Mouse (Mus musculus) limb, embryonic 14.5 days (tissue): ENCODE data around the gene Prlh. TPM values are rescaled to one million over a fixed set of nuclear protein-coding genes. Genes with fewer than 3 reads are reported as not detected.

Source experiments
- ATAC-seq: fragments of 200-750 bp; cut with Nextera tagmentation; 2 replicates; pipeline ENCODE4 v1.8.0; 2017; ENCODE audit warnings: low read depth, moderate number of reproducible peaks, moderate TSS enrichment; ENCODE audit not compliant: low FRiP score
- DNase-seq: peaks from one replicate; pipeline ENCODE4 v3.0.0-alpha.2; 2015; ENCODE audit warnings: low spot score
- H3K27ac ChIP-seq: fragments of 300-500 bp; sonication (generic); replicated peaks from 2 replicates; pipeline ENCODE4 v1.5.1; 2014; ENCODE audit warnings: low read depth, mild to moderate bottlenecking, low read length, moderate library complexity, mixed read lengths
- H3K27me3 ChIP-seq: fragments of 300-500 bp; sonication (generic); 2 replicates; pipeline ENCODE4 v1.6.1; 2014; ENCODE audit warnings: low read length, mixed read lengths; ENCODE audit not compliant: control insufficient read depth, insufficient read depth
- H3K36me3 ChIP-seq: fragments of 300-500 bp; sonication (generic); 2 replicates; pipeline ENCODE4 v1.6.1; 2014; ENCODE audit warnings: mild to moderate bottlenecking, low read length, moderate library complexity, mixed read lengths; ENCODE audit not compliant: control insufficient read depth, insufficient read depth
- H3K4me1 ChIP-seq: fragments of 300-500 bp; sonication (generic); 2 replicates; pipeline ENCODE4 v1.6.1; 2014; ENCODE audit warnings: antibody characterized with exemption, low read length, mixed read lengths; ENCODE audit not compliant: control insufficient read depth, insufficient read depth
- H3K4me2 ChIP-seq: fragments of 300-500 bp; sonication (generic); replicated peaks from 2 replicates; pipeline ENCODE4 v1.6.1; 2014; ENCODE audit warnings: low read depth, mild to moderate bottlenecking, low read length, moderate library complexity; ENCODE audit not compliant: severe bottlenecking
- H3K4me3 ChIP-seq: fragments of 300-500 bp; sonication (generic); replicated peaks from 2 replicates; pipeline ENCODE4 v1.5.1; 2014; ENCODE audit warnings: low read length
- H3K9ac ChIP-seq: fragments of 300-500 bp; sonication (generic); 2 replicates; pipeline ENCODE4 v1.6.1; 2014; ENCODE audit warnings: mild to moderate bottlenecking, low read depth, low read length, moderate library complexity; ENCODE audit not compliant: severe bottlenecking
- H3K9me3 ChIP-seq: fragments of 300-500 bp; sonication (generic); 2 replicates; pipeline ENCODE4 v1.6.1; 2016; ENCODE audit warnings: low read length; ENCODE audit not compliant: control insufficient read depth
- POLR2A ChIP-seq: fragments of 200-500 bp; IDR thresholded peaks from 2 replicates; pipeline ENCODE4 v1.8.0; 2012; ENCODE audit warnings: inconsistent platforms, mild to moderate bottlenecking, moderate library complexity, borderline replicate concordance; ENCODE audit not compliant: insufficient read depth, insufficient read length; ENCODE audit errors: extremely low read depth
- WGBS: fragments of 180-500 bp; shearing (Covaris S2); extraction: QIAGEN DNeasy Blood & Tissue Kit; methylation state at CpG from one replicate; pipeline ENCODE4 v1.1.7; 2014; 5-methylcytosine and 5-hydroxymethylcytosine counted together
- polyA plus RNA-seq, 2 experiments: library from polyadenylated mRNA; depleted of rRNA in 1 of 2; stranded (reverse) in 1 of 2; unstranded in 1 of 2; fragments of >200 nt; fragmentation: Nextera tagmentation in 1 of 2; extraction: Ambion mirVana in 1 of 2; gene quantifications; 2 replicates each; pipeline versions ENCODE4 v1.2.1 to v1.2.3; 2012 to 2014

Prlh gene
- polyA plus RNA-seq, 2 experiments: not detected

DNA sequence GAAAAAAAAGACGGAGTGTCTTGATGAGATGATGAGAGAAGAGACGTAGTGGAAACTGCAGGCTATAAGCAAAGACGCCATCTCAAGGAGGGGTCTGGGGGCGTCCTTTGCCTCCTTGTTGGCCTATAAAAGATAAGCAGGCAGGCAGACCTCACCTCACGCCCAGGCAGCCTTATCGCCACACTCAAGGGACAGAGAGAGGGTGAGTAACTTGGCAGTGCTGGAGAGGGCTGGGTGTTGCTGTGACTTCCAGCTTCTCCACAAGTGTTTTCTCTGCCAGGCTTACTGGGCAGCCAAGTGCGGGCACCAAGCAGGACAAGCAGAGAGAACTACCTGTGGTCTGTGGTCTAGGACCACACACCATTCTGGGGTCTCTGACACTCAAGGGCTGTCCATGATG lies 1.2 kb upstream of the Prlh start:
- no peak overlapping the region for H3K27ac ChIP-seq
- no peak for TF ChIP-seq POLR2A
- no peaks in the 10 kb centered on the region for H3K4me1 ChIP-seq
- 71% methylated on average over 7 of the region's 7 CpGs for WGBS
- H3K9ac ChIP-seq: no peak overlapping the region
- H3K36me3 ChIP-seq: no peaks in the 10 kb centered on the region
- ATAC-seq: no peak
- H3K4me3 ChIP-seq: no peak overlapping the region
- no peaks in the 10 kb centered on the region for H3K27me3 ChIP-seq
- H3K9me3 ChIP-seq: no peaks in the 10 kb centered on the region
- H3K4me2 ChIP-seq: no peak overlapping the region
- no peak for DNase-seq

DNA sequence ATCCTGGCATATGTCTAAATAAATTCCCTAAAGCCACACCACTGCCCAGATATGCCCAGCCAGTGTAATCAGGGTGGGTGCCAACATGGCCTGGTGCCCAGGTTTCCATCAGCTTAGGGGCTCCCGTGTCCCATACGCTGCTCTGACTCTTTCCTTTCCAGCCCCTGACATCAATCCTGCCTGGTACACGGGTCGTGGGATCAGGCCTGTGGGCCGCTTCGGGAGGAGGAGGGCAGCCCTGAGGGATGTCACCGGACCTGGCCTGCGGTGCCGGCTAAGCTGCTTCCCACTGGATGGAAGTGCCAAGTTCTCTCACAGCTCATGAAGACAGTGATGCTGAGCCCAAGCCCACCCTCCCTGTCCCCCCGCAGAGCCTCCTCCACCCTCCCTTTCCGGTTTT lies 780 bp downstream of the Prlh start:
- Histone ChIP-seq H3K9me3 (no peaks in the 10 kb centered on the region), H3K27ac (no peak overlapping the region), H3K4me2 (no peak overlapping the region), H3K27me3 (no peaks in the 10 kb centered on the region), H3K4me1 (no peaks in the 10 kb centered on the region), H3K4me3 (no peak overlapping the region), H3K36me3 (no peaks in the 10 kb centered on the region), H3K9ac (no peak overlapping the region)
- 51% methylated on average over 11 of the region's 11 CpGs for WGBS
- DNase-seq (no peak), ATAC-seq (no peak)
- TF ChIP-seq POLR2A: no peak

DNA sequence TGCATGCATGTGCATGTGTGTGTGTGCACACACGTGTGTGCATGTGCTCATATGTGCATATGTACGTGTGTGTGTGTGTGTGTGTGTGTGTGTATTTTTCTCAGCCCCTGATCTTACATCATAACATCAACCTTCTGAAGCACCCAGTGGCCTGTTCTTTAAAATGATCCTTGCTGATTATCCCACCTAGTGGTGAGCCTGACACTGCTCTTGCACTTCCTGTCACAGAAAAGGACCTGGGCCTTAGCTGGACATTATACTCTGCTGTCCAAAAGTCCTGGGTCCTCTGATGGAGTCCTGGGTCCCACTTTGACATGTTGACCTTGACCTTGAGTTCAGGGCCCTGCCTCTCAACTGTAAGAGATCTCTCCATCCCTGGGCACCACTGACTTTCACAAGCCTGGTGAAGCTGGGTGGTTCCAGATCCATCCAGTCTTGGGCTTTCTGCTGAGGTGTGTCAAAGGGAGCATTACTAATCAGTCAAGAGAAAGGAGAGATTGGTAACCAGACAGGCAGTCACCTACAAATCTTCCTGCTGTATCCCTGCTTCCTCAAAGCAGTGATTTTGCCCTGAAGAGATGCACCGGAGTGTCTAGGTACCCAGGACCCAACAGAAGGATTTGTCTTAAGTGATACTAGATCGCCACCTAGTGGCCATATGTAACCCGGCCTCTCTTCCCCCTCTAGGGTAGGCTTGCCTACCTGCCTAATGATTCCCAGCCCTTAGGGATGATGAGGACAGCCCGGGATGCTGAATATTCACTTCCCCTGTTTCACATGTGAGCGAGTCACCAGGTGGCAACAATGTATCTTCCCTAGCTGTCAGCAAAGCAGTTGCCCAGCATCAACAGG lies 3.6 kb downstream of the Prlh start:
- Histone ChIP-seq H3K9me3 (no peaks in the 10 kb centered on the region), H3K4me2 (no peak overlapping the region), H3K27ac (no peak overlapping the region), H3K4me1 (no peaks in the 10 kb centered on the region), H3K27me3 (no peaks in the 10 kb centered on the region), H3K36me3 (no peaks in the 10 kb centered on the region), H3K4me3 (no peak overlapping the region), H3K9ac (no peak overlapping the region)
- ATAC-seq: peak; percentile 82; the same call in 1 of the 2 replicates
- WGBS: 20% methylated on average over 6 of the region's 7 CpGs
- TF ChIP-seq POLR2A: no peak
- peak; percentile 82 for DNase-seq

DNA sequence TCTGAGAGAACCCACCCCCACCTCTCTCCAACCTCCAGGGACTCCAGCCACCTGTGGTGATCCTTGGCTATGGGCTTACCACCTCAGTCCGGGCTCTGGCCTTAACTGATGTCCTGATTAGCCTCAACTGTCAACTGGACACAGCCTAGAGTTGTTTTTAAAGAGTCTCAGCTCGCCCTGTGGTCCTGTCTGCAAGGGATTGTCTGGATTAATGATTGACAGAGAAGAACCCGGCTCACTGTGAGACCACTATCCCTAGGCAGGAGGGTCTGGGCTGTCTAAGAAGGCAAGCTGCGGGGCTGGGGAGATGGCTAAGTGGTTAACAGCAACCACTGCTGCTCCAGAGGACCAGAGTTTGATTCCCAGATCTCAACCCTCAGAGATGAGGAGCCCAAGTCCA lies 9.6 kb downstream of the Prlh start:
- DNase-seq: no peak
- Histone ChIP-seq H3K9ac (no peak overlapping the region), H3K36me3 (no peaks in the 10 kb centered on the region), H3K27me3 (no peaks in the 10 kb centered on the region), H3K9me3 (no peaks in the 10 kb centered on the region), H3K4me1 (no peaks in the 10 kb centered on the region; the same call in 1 of the 2 replicates), H3K4me2 (no peak overlapping the region), H3K4me3 (no peak overlapping the region), H3K27ac (no peak overlapping the region)
- no peak for ATAC-seq
- 53% methylated on average over 4 of the region's 4 CpGs for WGBS
- TF ChIP-seq POLR2A: no peak

DNA sequence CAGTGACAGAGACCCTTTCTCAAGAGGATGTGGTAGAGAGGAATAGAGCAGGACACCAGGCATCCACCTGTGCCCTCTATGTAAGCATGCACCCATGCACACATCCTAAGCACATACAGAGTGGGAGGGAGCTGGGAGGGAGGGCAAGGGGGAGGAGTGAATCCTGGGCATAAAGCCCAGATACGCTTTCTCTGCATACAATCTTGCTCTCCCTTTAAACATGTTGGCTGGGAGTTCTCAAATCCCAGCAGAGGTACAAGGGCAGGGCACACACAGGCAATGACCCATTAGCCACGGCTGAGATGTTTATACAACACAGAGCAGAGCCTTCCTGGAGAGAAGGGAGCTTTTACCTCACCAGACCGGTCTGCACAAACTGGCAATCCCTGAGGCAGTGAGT lies 10.1 kb downstream of the Prlh start:
- TF ChIP-seq POLR2A: no peak
- no peaks in the 10 kb centered on the region for H3K27me3 ChIP-seq
- H3K36me3 ChIP-seq: no peaks in the 10 kb centered on the region
- no peaks in the 10 kb centered on the region; the same call in 1 of the 2 replicates for H3K4me1 ChIP-seq
- ATAC-seq (no peak), DNase-seq (peak; percentile 47)
- 12% methylated on average over 3 of the region's 3 CpGs for WGBS
- H3K9ac ChIP-seq: no peak overlapping the region
- H3K27ac ChIP-seq: no peak overlapping the region
- H3K4me2 ChIP-seq: no peak overlapping the region
- H3K9me3 ChIP-seq: no peaks in the 10 kb centered on the region
- no peak overlapping the region for H3K4me3 ChIP-seq
